Mouse (Mus musculus) myocyte (in vitro differentiated cells): ENCODE data around the gene Dpp7.

Experiments
- CEBPB ChIP-seq: IDR thresholded peaks from 2 replicates; pipeline ENCODE4 v1.6.1; 2011; ENCODE audit warnings: mild to moderate bottlenecking, moderate library complexity; ENCODE audit not compliant: poor library complexity, insufficient read depth, severe bottlenecking
- E2F4 ChIP-seq: IDR thresholded peaks from one replicate; pipeline ENCODE4 v1.6.1; 2011; ENCODE audit warnings: mild to moderate bottlenecking, control low read depth, moderate library complexity; ENCODE audit not compliant: insufficient read depth
- MAX ChIP-seq: IDR thresholded peaks from one replicate; pipeline ENCODE4 v1.6.1; 2011; ENCODE audit warnings: low read depth, mild to moderate bottlenecking, control low read depth
- MYOG ChIP-seq, 3 experiments: IDR thresholded peaks; one replicate each; pipeline ENCODE4 v1.6.1; 2011; ENCODE audit warnings: control low read depth in 2 of 3, low read depth in 2 of 3, mild to moderate bottlenecking in 2 of 3; ENCODE audit not compliant: insufficient read length in 2 of 3, control insufficient read depth in 1 of 3, insufficient read depth in 1 of 3
- POLR2A ChIP-seq: IDR thresholded peaks from one replicate; pipeline ENCODE4 v1.6.1; 2011; ENCODE audit warnings: low read depth, mild to moderate bottlenecking, control low read depth, moderate library complexity; ENCODE audit not compliant: insufficient read length
- REST ChIP-seq: IDR thresholded peaks from one replicate; pipeline ENCODE4 v1.6.1; 2011; ENCODE audit warnings: mild to moderate bottlenecking, control low read depth, moderate library complexity; ENCODE audit not compliant: insufficient read depth, insufficient read length
- TCF12 ChIP-seq: IDR thresholded peaks from one replicate; pipeline ENCODE4 v1.6.1; 2011; ENCODE audit warnings: mild to moderate bottlenecking, control low read depth; ENCODE audit not compliant: poor library complexity, insufficient read depth, severe bottlenecking
- USF1 ChIP-seq: IDR thresholded peaks from one replicate; pipeline ENCODE4 v1.6.1; 2011; ENCODE audit warnings: low read depth, mild to moderate bottlenecking, control low read depth, moderate library complexity

DNA sequence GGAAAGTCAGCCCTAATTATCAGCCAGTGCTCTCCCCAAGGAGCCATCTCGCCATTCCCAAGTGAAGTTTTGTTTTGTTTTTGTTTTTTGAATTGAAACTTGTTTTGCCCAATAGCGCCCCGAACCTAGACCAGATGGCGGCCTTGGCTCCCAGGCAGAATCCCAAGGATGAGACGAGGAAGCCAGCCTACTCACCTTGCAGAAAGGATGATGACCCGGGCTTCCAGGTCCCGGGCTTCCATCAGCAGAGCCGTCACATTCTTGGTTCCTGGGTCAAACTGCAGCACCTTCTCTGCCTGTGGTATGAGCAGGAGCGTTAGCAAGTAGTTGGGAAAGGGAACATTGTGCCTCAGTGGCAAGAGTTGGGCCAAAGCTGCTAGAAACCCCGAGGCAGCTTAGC, 46.0 kb downstream of the Dpp7 start:
- TF ChIP-seq POLR2A = no peak
- TF ChIP-seq TCF12 = no peak
- no peak for TF ChIP-seq MYOG (IDR thresholded peaks at IDR 0.05; ENCODE audit: control insufficient read depth in 1 of 3, insufficient read depth in 1 of 3, insufficient read length in 2 of 3, low read depth in 2 of 3)
- no peak for TF ChIP-seq USF1
- TF ChIP-seq E2F4 = no peak
- TF ChIP-seq MAX = no peak
- TF ChIP-seq REST = no peak
- no peak for TF ChIP-seq CEBPB
